Mouse (Mus musculus) G1E (cell line): ENCODE results near the gene Gm10577.

Experiments
- CTCF ChIP-seq: IDR thresholded peaks from 2 replicates; pipeline ENCODE4 v1.5.1; 2012; ENCODE audit warnings: low read depth, low read length, inconsistent platforms, mixed read lengths
- GATA1 ChIP-seq: IDR thresholded peaks from 2 replicates; pipeline ENCODE4 v1.6.1; 2012; ENCODE audit warnings: borderline replicate concordance, low read length, inconsistent platforms, mixed read lengths
- GATA2 ChIP-seq: IDR thresholded peaks from 2 replicates; pipeline ENCODE4 v1.6.1; 2012; ENCODE audit warnings: low read depth, low read length, inconsistent platforms, borderline replicate concordance
- POLR2AphosphoS5 ChIP-seq: IDR thresholded peaks from 2 replicates; pipeline ENCODE4 v1.6.1; 2012; ENCODE audit warnings: low read depth, low read length, inconsistent platforms; ENCODE audit not compliant: insufficient replicate concordance
- TAL1 ChIP-seq: conservative IDR thresholded peaks from 2 replicates; pipeline ENCODE4 v1.6.1; 2012; ENCODE audit warnings: low read depth, low read length, inconsistent platforms, mixed read lengths

DNA sequence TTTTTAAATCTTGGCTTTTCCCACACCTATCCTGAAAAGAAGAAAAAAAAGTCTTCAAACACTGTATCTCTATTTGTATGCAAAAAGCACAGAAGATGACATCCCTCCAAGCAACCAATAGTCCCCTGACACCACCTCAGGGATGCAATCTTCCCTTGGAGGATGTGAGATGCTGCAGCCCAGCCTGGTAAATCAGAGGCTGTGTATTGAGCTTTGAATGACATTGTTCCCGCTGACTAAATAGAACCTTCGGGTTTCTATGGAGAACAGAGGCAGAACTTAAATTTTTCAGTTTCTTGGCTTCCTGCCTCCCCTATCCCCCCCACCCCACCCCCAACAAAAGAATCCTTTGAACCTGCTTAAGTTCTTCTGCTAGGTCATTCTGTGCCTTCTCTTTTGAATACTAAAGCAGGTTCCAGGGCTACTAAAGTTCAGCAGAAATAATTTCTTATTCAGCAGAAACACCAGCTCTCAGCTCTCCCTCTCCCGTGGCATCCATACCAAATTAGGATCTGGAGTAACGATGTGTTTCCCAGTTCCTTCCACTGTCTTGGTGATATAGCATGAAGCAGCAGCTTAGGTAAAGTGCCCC, 24.3 kb downstream of the Gm10577 start:
- TF ChIP-seq CTCF = no peak
- TF ChIP-seq TAL1 = no peak
- TF ChIP-seq POLR2AphosphoS5 = no peak
- no peak for TF ChIP-seq GATA1
- TF ChIP-seq GATA2 = no peak
